Mouse (Mus musculus): Measurements from ENCODE around the gene Nudt2.
A peak's percentile ranks its signal among the peaks of the same experiment; 100 is the strongest.
"Not testable (repeated sequence)": the region's sequence is repeated elsewhere in the genome, so short reads cannot be mapped to it uniquely, and the experiment has no call there.

Gene Nudt2

DNA sequence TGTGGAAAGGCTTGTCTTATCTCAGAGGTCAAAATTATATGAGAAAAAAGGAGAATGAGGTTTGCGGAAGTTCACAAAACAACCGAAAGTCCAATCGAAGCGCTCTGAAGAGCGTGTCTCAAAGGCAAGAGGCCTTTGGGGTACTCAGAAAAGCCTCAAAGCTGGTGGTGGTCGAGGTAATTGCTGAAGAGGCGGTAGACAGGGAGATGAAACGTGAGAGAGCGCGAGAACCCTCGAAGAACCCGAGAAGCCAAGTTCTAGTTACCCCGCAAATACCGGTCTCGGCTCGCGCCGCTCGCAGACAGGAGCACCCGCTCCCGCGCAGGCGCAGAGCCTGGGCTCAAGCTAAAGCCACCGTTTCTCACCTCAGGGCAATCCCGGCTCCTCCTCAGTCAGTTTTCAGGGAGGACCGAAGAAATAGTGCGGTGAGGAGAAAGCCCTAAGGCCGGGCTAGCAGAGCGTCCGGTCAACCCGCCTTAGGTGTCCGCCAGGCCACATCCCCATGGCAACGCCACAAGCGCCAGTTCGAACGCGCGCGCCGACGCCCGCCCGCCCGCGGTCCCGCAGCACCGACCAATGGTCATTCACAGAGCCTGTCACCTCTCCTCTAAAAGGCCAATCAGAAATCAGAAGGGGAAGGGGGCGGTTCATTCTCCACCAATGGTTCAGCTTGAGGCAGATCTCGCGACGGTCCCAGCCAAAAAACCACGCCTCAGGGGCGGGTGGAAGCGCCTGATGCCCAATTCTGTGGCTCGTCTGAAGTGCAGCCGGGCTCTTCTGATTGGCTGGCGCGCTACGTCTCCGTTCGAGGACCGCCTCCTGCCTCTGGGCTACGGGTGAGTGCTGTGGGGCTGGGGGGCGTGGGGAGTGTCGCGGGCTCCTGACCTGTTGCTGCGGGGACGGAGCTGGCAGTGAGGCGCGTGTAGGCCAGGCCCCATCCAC lies at the start of gene Nudt2, which contains the start of gene Kif24:
TSS of gene Nudt2 (plus strand) at position 807 of the 942 bp plus-strand sequence.
TSS of gene Kif24 (minus strand) at position 543 of the 942 bp plus-strand sequence.
- DNase-seq (ENCODE audit: low spot score), result peak; percentile 95

DNA sequence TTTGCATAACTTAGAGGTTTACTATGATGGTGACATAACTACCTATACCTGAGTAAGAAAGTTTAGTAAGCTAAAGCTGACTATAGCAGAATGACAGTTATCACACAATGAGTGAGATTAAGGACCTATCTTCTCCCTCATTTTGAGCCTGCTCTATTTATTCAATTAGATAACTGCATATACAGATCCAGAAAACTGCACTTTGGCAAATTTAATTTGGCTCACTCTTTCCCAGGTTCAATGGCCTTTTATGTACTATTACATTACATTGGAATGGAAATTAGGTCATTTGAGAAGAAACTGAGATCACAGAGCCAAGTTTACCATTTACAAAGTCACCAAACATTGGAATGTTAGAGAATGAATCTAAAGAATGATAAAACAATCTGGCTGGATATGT lies 48.0 kb upstream of the Nudt2 start:
- DNase-seq (ENCODE audit: low spot score), result no peak

DNA sequence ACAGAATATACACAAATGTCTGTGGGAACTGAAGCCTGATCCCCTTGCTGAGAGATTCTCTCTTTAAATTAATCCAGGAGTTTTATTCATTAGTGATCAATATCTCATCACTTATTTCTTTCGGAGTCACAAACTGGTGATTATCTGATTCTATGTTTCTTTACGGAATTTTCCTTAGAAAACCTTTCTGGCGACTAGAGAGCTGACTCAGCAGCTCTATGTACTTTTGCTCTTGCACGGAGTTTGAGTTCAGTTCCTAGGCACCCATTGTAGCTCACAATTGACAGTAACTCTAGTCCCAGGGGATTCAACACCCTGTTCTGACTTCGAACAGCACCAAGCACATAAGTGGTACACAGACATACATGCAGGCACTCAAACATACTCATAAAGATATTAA lies 26.0 kb upstream of the Nudt2 start:
- DNase-seq (ENCODE audit: low spot score), result no peak

DNA sequence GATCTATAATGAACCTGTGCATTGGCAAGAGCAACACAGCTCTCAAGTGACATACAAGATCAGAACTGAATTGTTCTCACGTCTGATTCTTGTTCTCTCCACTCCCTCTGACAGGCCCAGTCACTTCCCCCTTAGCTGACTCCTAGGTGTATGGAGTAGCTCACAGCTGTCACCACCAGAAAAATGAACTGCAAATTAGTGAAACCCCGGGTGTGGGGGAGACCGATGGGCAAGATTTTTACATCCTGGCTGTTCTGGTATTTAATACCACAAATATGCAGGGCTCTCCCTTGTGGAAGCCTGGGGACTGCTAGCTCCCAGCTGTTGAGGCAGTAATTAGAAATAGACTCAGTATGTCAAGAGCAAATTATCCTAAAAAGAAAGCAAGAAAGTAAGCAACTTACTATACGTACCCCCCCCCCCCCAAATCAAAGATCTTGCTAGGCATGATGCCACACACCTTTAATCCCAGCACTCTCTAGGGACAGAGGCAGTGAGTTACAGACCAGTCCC lies 22.1 kb upstream of the Nudt2 start:
- DNase-seq (ENCODE audit: low spot score), result no peak

DNA sequence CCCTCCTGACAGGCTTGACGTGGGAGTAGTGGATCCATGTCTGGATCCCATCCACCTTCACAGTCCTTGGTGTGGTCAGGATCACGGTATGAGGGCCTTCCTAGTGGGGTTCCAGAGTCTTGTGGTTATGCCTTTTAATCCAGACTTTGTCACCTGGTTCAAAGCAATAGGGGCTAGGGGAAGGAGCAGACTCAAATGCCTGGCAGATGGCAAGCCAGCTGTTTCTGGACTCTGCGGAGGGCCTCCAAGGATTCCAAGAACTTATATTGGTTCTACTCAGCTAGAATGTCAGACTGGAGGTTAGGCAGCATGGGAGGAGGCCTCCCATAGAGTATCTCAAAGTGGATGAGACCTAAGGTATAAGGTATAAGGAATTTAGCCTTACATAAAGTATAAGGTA lies 17.4 kb upstream of the Nudt2 start:
- DNase-seq (ENCODE audit: low spot score), result no peak

DNA sequence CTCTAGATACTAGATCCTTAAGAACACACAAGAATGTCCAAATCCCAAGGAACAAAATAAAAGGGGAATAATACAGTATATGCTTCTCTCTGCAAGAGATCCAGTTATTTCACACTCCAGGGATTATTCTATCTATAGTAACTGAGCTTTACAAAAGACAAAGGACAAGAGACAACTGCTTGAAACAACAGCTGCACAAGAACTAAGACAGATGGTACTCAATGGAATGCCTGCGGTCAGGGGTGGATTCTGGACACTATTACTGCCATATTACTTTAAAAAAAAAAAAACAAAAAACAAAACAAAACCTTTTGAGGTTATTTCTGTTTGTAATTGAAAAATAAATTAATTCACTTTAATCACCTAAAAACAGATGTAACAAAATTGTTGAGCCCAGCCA lies 4.3 kb upstream of the Nudt2 start:
- no peak for DNase-seq (ENCODE audit: low spot score)

DNA sequence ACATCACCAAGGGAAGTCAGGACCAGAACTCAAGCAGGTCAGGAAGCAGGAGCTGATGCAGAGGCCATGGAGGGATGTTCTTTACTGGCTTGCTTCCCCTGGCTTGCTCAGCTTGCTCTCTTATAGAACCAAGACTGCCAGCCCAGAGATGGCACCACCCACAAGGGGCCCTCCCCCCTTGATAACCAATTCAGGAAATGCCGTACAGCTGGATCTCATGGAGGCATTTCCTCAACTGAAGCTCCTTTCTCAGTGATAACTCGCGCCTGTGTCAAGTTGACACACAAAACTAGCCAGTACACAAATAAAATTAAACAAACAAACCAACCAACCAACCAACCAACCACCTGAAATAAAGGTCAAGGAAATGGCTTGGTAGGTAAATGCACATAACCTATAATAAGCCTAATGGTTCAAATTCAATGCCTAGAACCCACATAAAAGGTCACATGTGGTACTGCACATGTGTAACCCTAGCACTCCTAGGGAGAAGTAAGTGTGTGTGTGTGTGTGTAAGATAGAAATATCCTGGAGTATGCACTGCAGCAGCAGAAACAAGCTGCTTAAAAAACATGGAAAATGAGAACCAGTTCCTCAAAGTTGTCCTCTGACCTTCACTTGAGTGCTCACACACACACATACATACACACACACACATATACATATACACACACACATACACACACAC lies 1.8 kb upstream of the Nudt2 start:
- not testable (repeated sequence) for DNase-seq (ENCODE audit: low spot score)

DNA sequence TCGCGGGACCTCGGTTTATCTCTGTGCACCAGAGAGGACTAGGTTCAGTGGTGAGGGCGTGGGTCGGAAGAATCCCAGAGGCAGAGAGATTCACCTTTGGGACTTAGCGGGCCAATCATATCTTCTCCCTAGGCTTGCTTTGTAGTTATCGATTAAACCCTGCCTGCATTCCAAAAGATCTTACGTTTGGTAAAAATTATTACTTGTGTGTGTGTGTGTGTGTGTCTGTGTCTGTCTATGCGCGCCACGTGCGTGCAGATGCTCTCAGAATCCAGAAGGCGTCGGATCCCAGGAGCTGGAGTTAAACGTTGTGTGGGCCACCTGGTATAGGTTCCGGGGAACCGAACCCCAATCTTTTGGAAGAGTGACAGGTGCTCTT lies 325 bp downstream of the Nudt2 start:
- DNase-seq (ENCODE audit: low spot score), result no peak

DNA sequence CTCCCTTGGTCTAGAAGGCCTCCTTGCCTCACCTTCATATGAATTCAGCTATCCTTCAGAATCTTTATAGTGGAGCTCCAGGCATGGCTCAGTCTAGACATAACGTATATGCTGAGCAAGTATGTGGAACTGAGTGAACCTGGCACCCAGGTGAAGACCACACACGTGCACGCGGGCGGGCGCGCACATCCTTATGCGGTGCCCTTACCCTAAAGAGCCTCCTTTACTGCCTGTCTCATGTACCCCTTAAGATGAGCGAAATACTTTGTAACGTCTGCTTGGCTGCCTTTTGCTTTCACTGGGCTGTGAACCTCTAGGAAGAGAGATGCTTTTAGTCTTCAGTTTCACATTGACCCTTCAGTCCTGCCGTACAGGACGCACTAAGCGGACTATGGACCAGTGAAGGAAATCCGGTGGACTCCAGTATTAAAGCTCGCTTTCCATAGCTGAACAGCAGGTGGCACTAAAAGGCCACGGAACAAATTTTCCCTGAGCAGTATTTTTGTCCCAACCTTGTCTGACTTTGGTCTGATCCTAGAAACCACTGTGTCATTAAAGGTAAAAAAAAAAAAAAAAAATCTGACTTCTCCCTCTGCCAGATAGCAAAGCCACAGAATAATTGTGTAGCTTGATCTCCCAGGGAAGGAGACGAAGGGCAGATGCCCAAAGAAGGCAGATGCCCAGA lies 3.6 kb downstream of the Nudt2 start:
- peak; percentile 47 for DNase-seq (ENCODE audit: low spot score)

DNA sequence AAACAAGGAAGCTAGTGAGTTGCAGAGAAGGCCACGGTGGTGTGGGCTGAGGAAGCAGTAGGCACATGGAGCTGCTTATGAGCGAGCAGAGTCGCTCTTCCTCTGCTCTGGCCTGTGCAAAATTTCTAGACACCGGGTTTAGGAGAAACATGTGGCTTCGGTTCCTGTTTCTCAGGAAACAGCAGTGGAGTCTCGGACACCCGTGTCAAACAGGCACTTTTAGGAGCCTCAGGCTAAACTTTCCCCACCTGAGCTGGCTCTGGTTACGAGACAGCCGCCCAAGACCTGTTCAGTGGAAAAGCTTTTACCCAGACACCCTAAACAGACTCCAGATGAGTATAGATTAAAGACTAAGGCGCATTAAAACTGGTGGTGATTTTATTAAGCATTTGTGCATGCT lies 4.2 kb downstream of the Nudt2 start:
- no peak for DNase-seq (ENCODE audit: low spot score)

DNA sequence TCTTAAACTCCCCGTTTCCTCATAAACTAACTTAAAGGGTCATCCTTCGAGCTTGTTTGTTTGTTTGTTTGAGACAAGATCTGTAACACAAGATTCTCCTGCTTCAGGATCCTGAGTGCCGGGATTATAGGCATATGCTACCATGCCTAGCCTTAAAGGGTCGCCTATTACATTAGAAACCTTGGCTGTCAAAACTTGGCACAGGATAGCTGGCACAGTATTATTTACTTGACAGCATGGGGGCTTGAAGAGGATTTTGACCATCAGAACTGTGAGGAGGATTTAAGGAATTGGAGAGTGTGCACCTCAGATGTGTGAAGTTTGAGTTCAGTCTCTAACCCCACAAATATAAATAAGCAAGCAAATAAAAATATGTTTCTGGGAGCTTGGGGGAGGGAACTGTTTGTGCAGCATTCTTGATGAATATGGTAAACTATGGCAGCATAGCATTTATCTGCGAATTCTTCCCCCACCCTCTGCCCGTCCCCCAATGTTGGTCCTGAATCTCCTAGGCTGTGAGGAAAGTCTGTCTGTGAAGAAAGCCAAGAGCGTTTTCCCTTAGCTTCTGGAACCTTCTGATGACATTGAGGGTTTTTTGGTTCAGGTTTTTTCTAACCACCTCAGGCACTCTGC lies 5.2 kb downstream of the Nudt2 start:
- DNase-seq (ENCODE audit: low spot score), result no peak

DNA sequence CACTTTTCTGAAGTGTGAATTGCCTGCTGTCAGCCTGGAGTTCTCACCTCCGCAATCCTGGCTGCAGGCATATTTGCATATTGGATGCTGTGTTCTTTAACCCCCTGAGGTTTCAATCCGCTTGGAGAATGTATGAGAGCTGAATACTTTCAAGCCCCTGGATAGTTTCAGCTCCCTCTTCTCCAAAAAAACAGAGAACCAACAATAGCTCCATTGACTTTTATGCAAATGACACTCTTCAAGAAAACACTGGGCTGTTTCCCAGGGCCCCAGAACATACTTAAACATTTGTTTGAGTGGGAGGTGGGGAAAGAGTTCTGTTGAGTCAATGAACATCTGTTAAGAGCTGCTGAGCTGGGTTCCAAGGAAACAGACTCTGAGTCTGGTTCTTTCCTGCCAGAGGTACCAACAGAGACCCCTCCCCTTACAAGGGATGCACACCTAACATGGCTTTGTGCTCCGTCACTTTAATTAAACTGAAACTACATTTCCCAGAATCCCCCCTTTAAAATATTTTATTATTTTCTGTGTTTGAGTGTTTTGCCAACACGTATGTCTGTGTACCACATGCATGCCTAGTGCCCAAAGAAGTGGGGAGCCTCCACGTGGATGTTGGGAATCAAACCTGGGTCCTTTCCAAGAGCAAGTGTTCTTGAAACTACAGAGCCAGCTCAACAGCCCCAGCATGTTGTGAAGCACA lies 5.9 kb downstream of the Nudt2 start:
- DNase-seq (ENCODE audit: low spot score), result no peak

DNA sequence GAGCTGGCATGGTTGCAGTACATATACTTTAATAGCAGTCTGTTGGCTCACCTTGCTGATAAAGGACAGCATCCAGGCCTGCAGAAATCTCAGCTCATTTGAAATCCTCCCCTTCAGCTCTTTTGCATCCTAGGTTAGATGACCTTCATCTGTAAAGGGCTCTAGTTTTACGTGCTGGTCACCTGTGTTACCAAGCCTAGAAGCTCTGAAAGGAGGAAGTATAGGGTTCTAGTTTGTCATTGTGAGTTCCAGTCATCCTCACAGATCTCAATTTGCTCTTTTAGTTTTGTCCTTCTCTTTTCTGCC lies 6.4 kb downstream of the Nudt2 start:
- DNase-seq (ENCODE audit: low spot score), result no peak

DNA sequence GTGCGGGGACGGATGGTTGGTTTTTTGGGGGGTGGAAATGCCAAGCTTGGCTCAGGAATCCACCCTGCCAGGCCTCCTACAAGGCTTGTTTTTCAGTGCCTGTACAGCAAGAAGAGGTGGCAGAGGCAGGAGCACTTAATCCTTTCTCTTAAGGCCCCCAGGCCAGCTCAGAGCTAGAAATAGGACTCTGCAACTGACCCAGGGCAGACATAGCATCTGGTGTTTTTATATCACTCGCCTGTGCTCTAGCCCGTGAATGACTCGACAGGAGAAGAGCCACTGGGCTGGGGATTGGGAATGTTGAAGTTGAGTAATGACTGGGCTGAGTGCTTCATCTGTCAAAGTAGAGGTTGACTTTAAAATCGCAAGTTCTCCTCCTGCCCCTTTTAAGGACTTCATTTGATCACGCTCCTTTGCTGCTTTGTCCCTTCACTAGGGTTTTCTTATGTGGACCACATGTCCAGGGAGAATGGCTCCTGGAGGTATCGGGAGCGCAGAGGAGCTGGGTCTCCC lies 12.8 kb downstream of the Nudt2 start:
- no peak for DNase-seq (ENCODE audit: low spot score)

DNA sequence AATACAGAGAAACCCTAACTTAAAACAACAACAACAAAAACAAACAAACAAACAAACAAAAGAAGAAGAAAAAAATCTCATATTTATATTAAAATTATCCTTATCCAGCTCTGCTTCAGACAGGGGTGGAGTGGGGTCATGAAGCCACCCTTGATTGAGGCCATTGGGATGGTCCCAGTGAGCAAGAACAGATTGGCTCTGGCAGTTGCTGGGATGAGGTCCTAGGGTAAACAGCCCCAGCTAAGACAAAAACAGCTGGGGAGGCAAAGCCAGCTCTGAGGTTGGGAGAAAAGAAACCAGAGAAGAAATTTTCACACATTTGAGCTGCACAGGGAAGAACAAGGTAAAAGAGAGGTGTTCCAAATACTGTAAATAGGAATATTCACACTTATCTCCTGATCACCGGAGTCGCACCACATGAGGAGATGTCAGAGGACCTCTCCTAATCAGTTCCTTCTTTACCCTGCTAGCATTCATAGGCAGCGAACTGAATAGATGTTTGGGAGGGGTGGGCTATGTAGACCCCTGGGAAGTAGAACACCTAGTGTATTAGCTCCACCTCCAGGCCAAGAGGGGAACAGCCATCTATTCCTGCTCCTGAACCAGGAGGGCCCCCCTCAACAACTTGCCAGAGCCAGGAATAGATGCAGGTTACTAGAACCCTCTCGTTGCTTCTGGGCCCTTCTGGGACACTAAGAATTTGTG lies 14.0 kb downstream of the Nudt2 start:
- no peak for DNase-seq (ENCODE audit: low spot score)

DNA sequence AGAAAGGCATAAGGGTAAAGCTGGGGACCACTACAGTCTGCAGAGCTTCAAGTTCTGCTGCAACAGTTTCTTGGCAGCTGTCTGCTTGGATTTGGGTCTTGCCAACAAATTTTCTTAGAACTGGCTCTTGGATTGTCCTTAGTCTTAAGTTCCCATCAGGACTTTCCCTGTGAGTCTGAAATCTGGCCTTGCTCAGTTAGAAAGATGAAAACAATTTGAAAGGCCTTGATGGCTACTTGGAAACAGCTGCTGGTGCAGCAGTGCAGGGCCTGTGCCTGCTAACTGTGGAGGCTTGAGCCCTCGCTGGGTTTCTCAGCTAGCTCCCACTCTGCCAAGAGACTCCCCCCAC lies 14.5 kb downstream of the Nudt2 start:
- no peak for DNase-seq (ENCODE audit: low spot score)

DNA sequence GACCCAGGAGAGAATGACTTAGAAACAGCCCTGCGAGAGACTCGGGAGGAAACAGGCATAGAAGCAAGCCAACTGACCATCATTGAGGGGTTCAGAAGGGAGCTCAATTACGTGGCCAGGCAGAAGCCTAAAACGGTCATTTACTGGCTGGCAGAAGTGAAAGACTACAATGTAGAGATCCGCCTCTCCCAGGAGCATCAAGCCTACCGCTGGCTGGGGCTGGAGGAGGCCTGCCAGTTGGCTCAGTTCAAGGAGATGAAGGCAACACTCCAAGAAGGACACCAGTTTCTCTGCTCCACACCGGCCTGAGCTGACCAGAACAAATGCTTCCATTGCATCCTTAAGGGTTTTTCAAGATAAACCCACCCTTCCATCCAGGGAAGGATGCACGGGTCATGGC lies 15.3 kb downstream of the Nudt2 start:
- peak; percentile 63 for DNase-seq (ENCODE audit: low spot score)

DNA sequence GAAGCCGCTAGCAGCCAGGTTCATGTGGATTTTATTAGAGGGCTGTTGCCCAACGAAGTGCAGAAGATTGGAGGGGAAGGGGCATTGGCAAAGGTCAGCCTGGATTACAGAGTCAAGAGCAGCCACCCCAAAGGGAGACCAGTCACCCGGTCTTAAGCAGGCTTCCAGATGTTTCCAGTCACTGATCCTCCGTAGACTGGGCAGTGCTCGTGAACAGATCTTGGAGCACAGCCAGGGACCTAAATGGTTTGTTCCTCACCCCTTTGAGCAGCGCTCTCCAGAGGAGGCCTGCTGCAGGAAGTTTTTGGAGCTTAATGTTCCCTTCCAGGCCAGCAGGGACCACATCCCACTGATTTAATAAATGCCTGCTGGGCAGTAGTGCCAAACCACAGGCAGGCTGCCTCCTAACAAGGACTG lies 16.7 kb downstream of the Nudt2 start:
- peak; percentile 35 for DNase-seq (ENCODE audit: low spot score)

DNA sequence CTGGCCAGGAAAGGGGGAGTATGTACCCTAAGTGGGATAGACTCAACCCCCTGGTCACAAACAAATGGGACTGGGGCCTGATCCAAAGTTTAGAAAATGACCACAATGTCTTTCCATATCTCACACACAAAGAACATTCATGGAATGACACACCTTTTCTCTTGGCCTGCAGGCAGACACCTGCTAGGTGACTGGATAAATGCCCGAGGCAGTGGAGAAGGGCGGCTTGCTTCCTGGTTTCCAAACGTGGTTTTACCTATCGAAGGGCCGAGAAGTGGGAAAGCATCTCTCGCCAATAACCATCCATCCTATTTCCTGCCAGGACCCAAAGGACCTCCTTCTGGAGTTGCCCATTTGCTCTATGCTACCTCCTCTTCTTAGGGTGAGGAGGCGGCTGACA lies 28.0 kb downstream of the Nudt2 start:
- DNase-seq (ENCODE audit: low spot score), result no peak

DNA sequence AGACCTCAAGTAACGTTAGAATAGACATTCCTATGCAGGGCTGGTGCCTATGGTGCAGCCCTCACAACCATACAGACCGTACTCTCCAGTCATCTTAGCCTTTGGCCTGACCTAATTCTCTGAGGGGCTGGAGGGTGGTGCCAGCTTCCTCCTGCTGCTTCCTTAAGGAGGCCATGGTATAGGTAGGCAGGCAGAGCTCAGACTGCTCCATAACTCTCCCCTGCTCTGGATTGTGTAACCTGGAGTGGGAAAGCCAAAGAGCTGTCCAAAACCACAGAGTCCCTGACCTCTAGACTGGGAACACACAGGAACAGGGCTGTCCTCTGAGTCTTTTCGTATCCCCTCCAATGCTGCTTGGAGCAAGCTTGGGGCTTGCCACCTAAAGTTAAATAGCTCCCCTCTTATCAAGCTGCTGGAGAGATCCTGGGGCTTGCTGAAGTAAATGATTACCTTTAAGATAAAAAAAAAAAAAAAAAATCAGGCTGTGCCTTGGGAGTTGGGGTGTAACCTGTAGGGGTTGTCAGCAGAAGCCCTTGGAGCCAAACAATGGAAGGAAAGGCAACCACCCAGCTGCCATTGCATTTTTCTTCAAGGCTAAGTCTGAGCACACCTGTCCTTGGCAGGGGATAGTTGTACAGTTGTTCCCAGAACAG lies 28.6 kb downstream of the Nudt2 start:
- no peak for DNase-seq (ENCODE audit: low spot score)
